Comparison of ENCODE assay signal across 8 mouse cellular contexts in genomic region chrX:94540341-94541201, GRCm38 (mm10). TPM values are rescaled to one million over a fixed set of nuclear protein-coding genes. Genes with fewer than 3 reads are reported as not detected.
A peak's percentile ranks its signal among the peaks of the same experiment; 100 is the strongest.
DNase-seq lines count a peak whose midpoint lies in the region; ATAC-seq and TF ChIP-seq lines count a peak whose summit lies in the region.

No protein-coding gene starts in this region.

- no peaks in the 10 kb centered on the region for H3K27me3 ChIP-seq in ES-Bruce4 (ENCODE audit: control insufficient read depth, insufficient read depth, low read length, poor library complexity, severe bottlenecking)
- H3K27me3 ChIP-seq in embryonic facial prominence, embryonic 15.5 days, result peaks cover 5% of the 10 kb centered on the region; the same call in 1 of the 2 replicates
- no peaks in the 10 kb centered on the region for H3K27me3 ChIP-seq in heart, embryonic 14.5 days (ENCODE audit: control insufficient read depth, insufficient read depth, low read length)
- peaks cover 33% of the 10 kb centered on the region for H3K27me3 ChIP-seq in liver, embryonic 16.5 days (ENCODE audit: control insufficient read depth, insufficient read depth, low read depth, low read length)
- H3K27me3 ChIP-seq in neural tube, embryonic 13.5 days, result peaks cover 6% of the 10 kb centered on the region; the same call in 1 of the 2 replicates

- H3K27ac ChIP-seq in ES-Bruce4 (ENCODE audit: insufficient read depth, low read length), result no peak overlapping the region
- peak overlapping the region; percentile 90 for H3K27ac ChIP-seq in embryonic facial prominence, embryonic 15.5 days (replicated peaks)
- peak overlapping the region; percentile 85 to 89 for H3K27ac ChIP-seq in heart, embryonic 14.5 days (replicated peaks in 1 of 2; ENCODE audit: control insufficient read depth in 1 of 2, insufficient read depth in 1 of 2, low read depth in 2 of 2, low read length in 2 of 2)
- H3K27ac ChIP-seq in liver, embryonic 16.5 days (ENCODE audit: low read length), result no peak overlapping the region
- peak overlapping the region; percentile 95 for H3K27ac ChIP-seq in neural tube, embryonic 13.5 days (replicated peaks)

- TF ChIP-seq CTCF in ES-Bruce4 (IDR thresholded peaks at IDR 0.05; ENCODE audit: low read depth, low read length), result no peak

- H3K4me2 ChIP-seq in embryonic facial prominence, embryonic 15.5 days (replicated peaks), result peak overlapping the region; percentile 45
- peak overlapping the region; percentile 58 for H3K4me2 ChIP-seq in heart, embryonic 14.5 days (ENCODE audit: low read length)
- H3K4me2 ChIP-seq in liver, embryonic 16.5 days (ENCODE audit: low read depth, low read length), result peak overlapping the region; percentile 64
- H3K4me2 ChIP-seq in neural tube, embryonic 13.5 days, result peak overlapping the region; percentile 60

- H3K4me3 ChIP-seq in ES-Bruce4 (ENCODE audit: low read depth, low read length), result peak overlapping the region; percentile 89
- H3K4me3 ChIP-seq in embryonic facial prominence, embryonic 15.5 days (replicated peaks), result peak overlapping the region; percentile 58
- peak overlapping the region; percentile 59 to 63 for H3K4me3 ChIP-seq in heart, embryonic 14.5 days (ENCODE audit: control insufficient read depth in 1 of 2, insufficient read depth in 1 of 2, low read depth in 1 of 2, low read length in 2 of 2)
- H3K4me3 ChIP-seq in liver, embryonic 16.5 days (ENCODE audit: low read depth, low read length), result peak overlapping the region; percentile 64
- H3K4me3 ChIP-seq in neural tube, embryonic 13.5 days, result peak overlapping the region; percentile 66

- no peak for TF ChIP-seq POLR2A in ES-Bruce4 (IDR thresholded peaks at IDR 0.05; ENCODE audit: insufficient read depth, low read length)

- H3K9me3 ChIP-seq in ES-Bruce4 (replicated peaks; ENCODE audit: control insufficient read depth, insufficient read depth, low read length, poor library complexity, severe bottlenecking), result no peaks in the 10 kb centered on the region
- H3K9me3 ChIP-seq in embryonic facial prominence, embryonic 15.5 days (replicated peaks), result no peaks in the 10 kb centered on the region
- H3K9me3 ChIP-seq in heart, embryonic 14.5 days (ENCODE audit: control insufficient read depth, low read length), result no peaks in the 10 kb centered on the region
- no peaks in the 10 kb centered on the region for H3K9me3 ChIP-seq in liver, embryonic 16.5 days (replicated peaks; ENCODE audit: control insufficient read depth, low read length)
- no peaks in the 10 kb centered on the region for H3K9me3 ChIP-seq in neural tube, embryonic 13.5 days

- DNase-seq in adrenal gland, postnatal 14 days, result peak; percentile 84
- DNase-seq in kidney, postnatal 10 days, result peak; percentile 82
- no peak for DNase-seq in c-Kit-positive CD71-positive TER-119-positive erythroid progenitor cells, embryonic 14.5 days (ENCODE audit: low spot score)

- 14% methylated on average over 35 of the region's 37 CpGs for WGBS in embryonic facial prominence, embryonic 15.5 days
- 14% methylated on average over 34 of the region's 37 CpGs for WGBS in heart, embryonic 14.5 days
- WGBS in liver, embryonic 16.5 days (ENCODE audit: insufficient replicate concordance), result 23% methylated on average over 37 of the region's 37 CpGs
- 16% methylated on average over 36 of the region's 37 CpGs for WGBS in neural tube, embryonic 13.5 days

- H3K36me3 ChIP-seq in ES-Bruce4 (ENCODE audit: control insufficient read depth, insufficient read depth, low read length, poor library complexity, severe bottlenecking), result peaks cover 10% of the 10 kb centered on the region; the same call in 1 of the 2 replicates
- H3K36me3 ChIP-seq in embryonic facial prominence, embryonic 15.5 days, result peaks cover 29% of the 10 kb centered on the region
- H3K36me3 ChIP-seq in heart, embryonic 14.5 days (ENCODE audit: control insufficient read depth, insufficient read depth, low read length), result peaks cover 47% of the 10 kb centered on the region
- H3K36me3 ChIP-seq in liver, embryonic 16.5 days (ENCODE audit: control insufficient read depth, insufficient read depth), result no peaks in the 10 kb centered on the region
- H3K36me3 ChIP-seq in neural tube, embryonic 13.5 days, result peaks cover 46% of the 10 kb centered on the region

- H3K9ac ChIP-seq in ES-Bruce4 (ENCODE audit: low read depth, poor library complexity, severe bottlenecking), result peak overlapping the region; percentile 86
- peak overlapping the region; percentile 60 for H3K9ac ChIP-seq in embryonic facial prominence, embryonic 15.5 days
- H3K9ac ChIP-seq in heart, embryonic 14.5 days (ENCODE audit: low read length), result peak overlapping the region; percentile 87
- peak overlapping the region; percentile 37 for H3K9ac ChIP-seq in liver, embryonic 16.5 days (ENCODE audit: low read depth, low read length)
- H3K9ac ChIP-seq in neural tube, embryonic 13.5 days, result peak overlapping the region; percentile 91

- no peaks in the 10 kb centered on the region for H3K4me1 ChIP-seq in ES-Bruce4 (ENCODE audit: control insufficient read depth, insufficient read depth, low read length)
- peaks cover 7% of the 10 kb centered on the region for H3K4me1 ChIP-seq in embryonic facial prominence, embryonic 15.5 days
- H3K4me1 ChIP-seq in heart, embryonic 14.5 days (ENCODE audit: control insufficient read depth in 2 of 2, insufficient read depth in 2 of 2, low read length in 2 of 2), result peaks cover 0 to 6% of the 10 kb centered on the region in 2 experiments; a peak in 2 of 4 replicates
- no peaks in the 10 kb centered on the region; the same call in 1 of the 2 replicates for H3K4me1 ChIP-seq in liver, embryonic 16.5 days (ENCODE audit: control insufficient read depth, low read depth, low read length)
- peaks cover 38% of the 10 kb centered on the region for H3K4me1 ChIP-seq in neural tube, embryonic 13.5 days (replicated peaks)

- no peak for TF ChIP-seq EP300 in ES-Bruce4 (IDR thresholded peaks at IDR 0.05; ENCODE audit: insufficient read depth, low read depth, low read length)

- ATAC-seq in embryonic facial prominence, embryonic 15.5 days (ENCODE audit: insufficient number of reproducible peaks, low FRiP score, low TSS enrichment, low read depth), result peak; percentile 44
- peak; percentile 52 for ATAC-seq in heart, embryonic 14.5 days (ENCODE audit: insufficient number of reproducible peaks, insufficient read depth, low FRiP score, low read depth)
- ATAC-seq in liver, embryonic 16.5 days (ENCODE audit: low read depth), result no peak
- ATAC-seq in neural tube, embryonic 13.5 days (ENCODE audit: low read depth), result peak; percentile 46

RNA-seq across cellular contexts. Expression of gene Maged1, which starts 1.4 kb away (rescaled TPM):
- 120 and 123 TPM in 2 replicates for polyA plus RNA-seq in ES-Bruce4 (2011; ENCODE audit: insufficient read depth, insufficient read length, low read depth, missing spikeins)
- total RNA-seq in adrenal gland, postnatal 14 days (2021), result 223 and 229 TPM in 2 replicates
- polyA plus RNA-seq in embryonic facial prominence, embryonic 15.5 days (2015; fragmentation: Nextera tagmentation; extraction: Ambion mirVana), result 656 and 670 TPM in 2 replicates
- 476 and 520 TPM in 2 replicates for polyA plus RNA-seq in heart, embryonic 14.5 days (2014; fragmentation: Nextera tagmentation; extraction: Ambion mirVana)
- polyA plus RNA-seq in liver, embryonic 16.5 days (2015; fragmentation: Nextera tagmentation; extraction: Ambion mirVana), result 74.9 and 84.6 TPM in 2 replicates
- polyA plus RNA-seq in neural tube, embryonic 13.5 days (2015; fragmentation: Nextera tagmentation; extraction: Ambion mirVana), result 1,010 and 1,048 TPM in 2 replicates

Comparison
In these comparisons a context has a peak if more than half of its experiments do, and no peak if none do; other contexts are left out.
1. H3K27ac ChIP-seq: peak in embryonic facial prominence, embryonic 15.5 days (single experiment), heart, embryonic 14.5 days (2 of 2) and neural tube, embryonic 13.5 days (single experiment); none in ES-Bruce4 (single experiment) and liver, embryonic 16.5 days (single experiment).
2. H3K9ac ChIP-seq: peak in every context shown above with its lines; median percentile 91 in neural tube, embryonic 13.5 days; 87 in heart, embryonic 14.5 days; 86 in ES-Bruce4; 60 in embryonic facial prominence, embryonic 15.5 days; 37 in liver, embryonic 16.5 days.
3. Peak in every context shown above with its lines, with median percentiles within 50 percentile points of each other: H3K4me3 ChIP-seq and H3K4me2 ChIP-seq.